Mouse (Mus musculus) spleen, adult 2 months (tissue): ENCODE results near the gene Adora1.

Experiments
- CTCF ChIP-seq: fragments of 200-500 bp; IDR thresholded peaks from 2 replicates; pipeline ENCODE4 v1.5.1; 2011; ENCODE audit warnings: mild to moderate bottlenecking, inconsistent platforms; ENCODE audit not compliant: insufficient read depth, insufficient read length, insufficient replicate concordance; ENCODE audit errors: extremely low read depth
- POLR2A ChIP-seq: fragments of 200-500 bp; IDR thresholded peaks from 2 replicates; pipeline ENCODE4 v1.6.1; 2011; ENCODE audit warnings: low read depth, low read length, inconsistent platforms

DNA sequence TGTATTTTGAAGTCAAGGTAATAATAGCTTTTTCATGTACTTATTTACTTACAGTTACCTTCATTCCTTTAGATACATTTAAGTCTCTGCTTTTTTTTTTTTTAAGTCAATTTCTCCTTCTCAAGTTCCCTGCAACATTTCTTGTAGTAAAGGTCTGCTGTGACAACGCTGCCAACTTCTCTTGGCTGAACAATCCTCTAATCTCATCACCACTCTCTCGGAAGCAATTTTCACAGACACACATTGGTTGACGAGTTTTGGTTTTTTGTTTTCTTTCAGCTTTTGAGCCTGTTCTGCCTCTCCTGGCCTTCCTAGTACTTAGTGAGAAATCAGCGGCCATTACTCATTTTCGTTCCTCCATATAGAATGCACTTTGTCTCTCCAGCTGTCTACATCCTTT, 44.9 kb upstream of the Adora1 start:
- TF ChIP-seq CTCF (no peak), POLR2A (no peak)
